Mouse (Mus musculus) adrenal gland, postnatal 4 days (tissue): ENCODE measurements around the gene Gemin7. TPM values are rescaled to one million over a fixed set of nuclear protein-coding genes. Genes with fewer than 3 reads are reported as not detected.

Experiments
- total RNA-seq, 2 experiments: library from RNA; stranded (reverse); gene quantifications; 2 replicates each; pipeline ENCODE4 v1.2.3; 2021

The Gemin7 gene
- total RNA-seq, 2 experiments from 2014 or later = 67.0 to 68.8 TPM

Other genes starting within 250 kb of the Gemin7 start
- gene Ercc1, start 232.8 kb downstream of the Gemin7 start, total RNA-seq = 10 to 100 TPM; 38.6 to 45.2 TPM
- 10 to 100 TPM; 14.1 to 16.1 TPM for gene Cd3eap, start 218.1 kb downstream of the Gemin7 start, total RNA-seq
- gene Ppp1r13l, start 217.8 kb downstream of the Gemin7 start, total RNA-seq = 1 to 10 TPM; 9.1 to 9.6 TPM
- 10 to 100 TPM; 39.6 to 41.6 TPM for gene Ercc2, start 195.6 kb downstream of the Gemin7 start, total RNA-seq
- gene Klc3, start 173.5 kb downstream of the Gemin7 start, total RNA-seq = 1 to 10 TPM; 2.6 to 3.9 TPM
- 100 to 1,000 TPM; 103 to 234 TPM for gene Ckm, start 172.8 kb downstream of the Gemin7 start, total RNA-seq
- 10 to 100 TPM; 47.7 to 51.6 TPM for gene Mark4, start 118.8 kb downstream of the Gemin7 start, total RNA-seq
- 10 to 100 TPM; 26.7 to 28.7 TPM for gene Exoc3l2, start 114.3 kb downstream of the Gemin7 start, total RNA-seq
- 1 to 10 TPM; 7.7 to 8.1 TPM for gene Bloc1s3, start 69.2 kb downstream of the Gemin7 start, total RNA-seq
- 10 to 100 TPM; 67.0 to 76.7 TPM for gene Trappc6a, start 69.2 kb downstream of the Gemin7 start, total RNA-seq
- under 1 TPM; 0.17 to 0.28 TPM for gene Nkpd1, start 59.8 kb downstream of the Gemin7 start, total RNA-seq
- 10 to 100 TPM; 66.7 to 67.1 TPM for gene Ppp1r37, start 14.5 kb downstream of the Gemin7 start, total RNA-seq
- under 1 TPM; 0.25 to 0.39 TPM for gene Zfp296, start 308 bp downstream of the Gemin7 start, total RNA-seq
- 10 to 100 TPM; 74.3 to 79.6 TPM for gene Clasrp, start 26.9 kb upstream of the Gemin7 start, total RNA-seq
- 10 to 100 TPM; 22.3 to 23.8 TPM for gene Relb, start 51.8 kb upstream of the Gemin7 start, total RNA-seq
- 100 to 1,000 TPM; 112 to 116 TPM for gene Clptm1, start 87.4 kb upstream of the Gemin7 start, total RNA-seq
- gene Apoc2, start 100.3 kb upstream of the Gemin7 start, total RNA-seq = 10 to 100 TPM in 1 of 2 experiments, 1 to 10 TPM in 1; 3.0 to 81.8 TPM
- 1 to 10 TPM; 3.2 to 9.1 TPM for gene Gm44805, start 103.8 kb upstream of the Gemin7 start, total RNA-seq
- 100 to 1,000 TPM in 1 of 2 experiments, 10 to 100 TPM in 1; 82.0 to 218 TPM for gene Apoc4, start 103.9 kb upstream of the Gemin7 start, total RNA-seq
- 100 to 1,000 TPM; 390 to 714 TPM for gene Apoc1, start 115.1 kb upstream of the Gemin7 start, total RNA-seq
- gene Apoe, start 121.6 kb upstream of the Gemin7 start, total RNA-seq = 1,000 to 10,000 TPM in 1 of 2 experiments, 100 to 1,000 TPM in 1; 636 to 2,003 TPM
- gene Tomm40, start 137.8 kb upstream of the Gemin7 start, total RNA-seq = 100 to 1,000 TPM; 137 to 139 TPM
- gene Nectin2, start 172.9 kb upstream of the Gemin7 start, total RNA-seq = 10 to 100 TPM; 72.0 to 80.6 TPM
- gene Bcam, start 193.4 kb upstream of the Gemin7 start, total RNA-seq = 10 to 100 TPM; 59.8 to 84.7 TPM
- 1 to 10 TPM in 1 of 2 experiments, under 1 TPM in 1; 0.68 to 1.0 TPM for gene Cblc, start 219.2 kb upstream of the Gemin7 start, total RNA-seq
- 10 to 100 TPM in 1 of 2 experiments, 1 to 10 TPM in 1; 9.6 to 11.5 TPM for gene Bcl3, start 245.2 kb upstream of the Gemin7 start, total RNA-seq